Mouse (Mus musculus) gastrocnemius, adult 8-10 months (tissue): ENCODE measurements around the gene Tbk1. TPM values are rescaled to one million over a fixed set of nuclear protein-coding genes. Genes with fewer than 3 reads are reported as not detected.

Experiments
- DNase-seq, 2 experiments: peaks; one replicate each; pipeline ENCODE4 v3.0.0; 2022; ENCODE audit warnings: low spot score in 2 of 2
- total RNA-seq, 4 experiments: library from RNA; stranded (reverse); gene quantifications; 2 replicates each; pipeline ENCODE4 v1.2.4; 2022

Tbk1 gene
- total RNA-seq, 4 experiments from 2014 or later = 8.7 to 11.4 (median 10.0) TPM

DNA sequence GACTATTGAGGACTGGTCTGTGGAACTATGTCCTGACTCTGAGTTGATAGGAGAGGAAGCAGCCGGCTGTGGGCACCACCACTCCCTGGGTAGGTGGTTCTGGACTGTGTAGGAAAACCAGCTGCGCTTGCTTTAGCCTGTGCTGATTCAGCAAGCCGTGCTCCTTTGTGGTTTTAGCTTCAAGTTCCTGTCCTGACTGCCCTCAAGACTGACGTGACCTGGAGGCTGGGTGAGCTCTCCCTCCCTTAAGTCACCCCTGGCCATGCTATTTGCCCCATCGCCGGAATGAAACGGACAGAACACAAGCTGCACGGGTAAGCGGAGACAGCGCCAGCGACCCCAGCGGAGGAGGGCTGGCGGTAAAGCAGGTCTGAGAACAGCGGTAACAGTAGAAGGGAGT is 4.5 kb upstream of the Tbk1 start:
- DNase-seq = no peak

DNA sequence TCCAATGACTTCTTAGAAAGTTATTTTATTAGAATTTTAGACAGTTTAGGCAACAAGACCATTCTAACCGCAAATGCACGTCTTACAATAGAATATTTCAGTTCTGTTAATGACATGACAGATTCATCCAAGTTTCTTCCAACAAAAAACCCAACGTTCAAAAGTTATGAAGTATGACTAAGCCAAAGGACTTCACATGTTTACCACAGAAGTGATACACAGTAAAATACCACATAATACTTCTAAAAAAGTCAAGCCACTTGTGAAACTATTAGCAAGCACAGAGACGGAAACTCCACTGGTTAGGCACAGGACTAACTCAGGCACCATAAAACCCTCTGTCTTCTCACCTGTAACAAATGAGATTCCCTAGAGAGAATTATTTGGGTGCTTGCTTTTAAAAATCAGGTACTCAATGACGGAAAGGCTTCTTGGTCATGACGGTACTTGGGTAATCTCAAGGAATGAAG is 819 bp upstream of the Tbk1 start:
- DNase-seq = no peak

DNA sequence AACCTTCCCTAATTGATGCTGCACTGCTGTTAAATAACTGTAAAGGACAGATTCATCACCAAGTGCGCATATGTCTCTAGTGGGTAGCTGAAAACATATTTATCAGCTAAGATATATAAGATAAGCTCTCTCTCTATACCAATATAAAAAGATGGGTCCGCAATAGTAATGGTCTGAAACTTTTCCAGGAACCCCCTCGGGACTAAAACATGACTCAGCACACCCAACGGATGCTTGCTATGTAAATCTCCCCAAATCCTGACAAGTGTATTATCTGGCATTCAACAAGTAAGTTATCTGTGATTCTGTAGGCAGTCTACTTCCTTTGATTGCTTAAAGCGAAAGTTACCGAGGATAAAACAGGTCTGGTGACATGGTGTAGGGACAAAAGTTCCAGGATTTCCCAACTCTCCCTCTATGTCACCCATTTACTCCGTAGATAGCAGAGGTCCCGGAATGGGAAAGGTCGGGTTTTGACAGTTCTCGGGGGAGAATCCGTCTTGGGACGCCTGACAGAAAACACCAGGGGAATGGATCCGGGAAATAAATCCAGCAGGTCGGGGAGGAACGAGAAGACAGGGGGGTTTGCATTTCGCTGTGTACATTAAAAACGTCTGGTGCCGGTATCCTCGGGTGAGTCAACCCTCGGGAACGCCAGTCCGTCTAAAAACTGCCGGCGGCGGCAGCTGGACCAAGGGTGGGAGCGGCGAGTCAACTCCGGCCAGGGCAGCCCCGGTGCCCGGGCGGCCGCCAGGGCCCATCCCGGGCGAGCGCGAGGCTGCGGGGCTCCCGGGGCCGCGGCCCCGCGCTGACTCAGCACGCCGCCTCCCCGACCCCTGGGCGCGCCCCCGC is 570 bp downstream of the Tbk1 start:
- no peak for DNase-seq

DNA sequence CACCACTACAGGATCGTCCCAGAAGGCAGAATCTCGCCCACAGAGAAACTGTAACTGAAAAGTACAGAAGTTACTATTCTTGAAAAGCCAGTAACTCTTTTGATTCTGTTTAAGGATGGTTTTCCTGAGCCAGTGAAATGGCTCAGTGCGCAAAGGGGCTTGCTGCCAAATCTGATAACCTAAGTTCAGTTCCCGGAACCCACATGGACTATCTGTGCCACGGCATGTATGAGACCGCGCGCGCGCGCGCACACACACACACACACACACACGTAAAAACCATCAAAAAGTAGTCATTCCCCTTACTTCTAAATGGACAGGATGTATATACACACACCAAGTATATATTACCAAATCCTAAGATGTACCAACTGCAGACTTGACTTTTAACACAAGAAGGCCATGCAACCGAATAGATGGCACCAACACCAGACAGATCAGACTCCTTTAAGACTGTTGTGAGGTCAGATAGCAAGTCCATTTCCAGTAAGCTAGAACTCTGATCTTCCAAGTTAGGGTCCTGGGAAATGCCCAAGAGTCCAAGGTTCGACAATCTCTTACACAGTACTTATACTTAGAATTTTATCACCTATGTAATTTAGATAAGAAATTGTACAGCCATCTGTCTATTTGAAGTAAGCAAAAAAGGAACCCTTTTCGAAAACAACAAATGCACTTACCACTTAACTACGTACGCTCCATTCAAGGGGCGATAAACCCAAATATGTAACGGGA is 1.4 kb downstream of the Tbk1 start:
- no peak for DNase-seq

DNA sequence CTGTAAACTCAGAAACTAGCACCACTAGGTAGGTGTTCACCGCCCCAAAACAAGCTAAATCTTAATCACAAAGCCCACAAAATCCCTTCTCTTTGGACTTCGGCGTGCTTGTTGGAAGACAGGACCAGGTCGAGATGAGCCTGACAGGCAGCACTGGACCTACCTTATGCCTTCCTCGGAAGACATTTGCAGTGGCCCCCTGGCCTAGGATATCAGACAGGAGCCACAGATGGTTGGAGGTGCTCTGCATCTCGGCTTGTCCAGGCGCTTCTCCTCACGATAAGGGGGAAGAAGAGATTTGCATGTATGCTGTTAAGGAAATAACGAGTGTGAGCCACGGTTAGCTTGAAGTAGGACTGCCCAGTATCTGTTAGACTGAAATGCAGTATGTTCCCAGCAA is 2.6 kb downstream of the Tbk1 start:
- DNase-seq = no peak

DNA sequence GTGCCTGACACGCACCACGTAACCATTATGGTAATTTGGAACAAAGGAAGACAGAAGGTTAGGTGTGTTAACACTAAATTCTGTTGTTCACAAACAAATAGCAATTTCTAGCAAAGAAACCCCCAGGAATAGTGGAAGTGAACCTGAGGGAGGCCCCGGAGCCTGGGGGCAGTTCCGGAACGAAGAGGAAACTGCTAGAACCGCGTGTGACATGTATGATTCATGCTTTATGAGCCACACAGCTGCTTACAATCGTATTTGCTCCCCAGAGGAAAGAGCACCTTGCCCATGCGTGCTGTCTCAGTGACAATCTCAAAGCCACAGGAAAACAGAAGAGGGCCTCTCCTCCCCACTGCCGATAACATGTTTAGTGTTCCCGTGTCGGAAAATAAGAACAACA is 3.6 kb downstream of the Tbk1 start:
- DNase-seq = no peak

DNA sequence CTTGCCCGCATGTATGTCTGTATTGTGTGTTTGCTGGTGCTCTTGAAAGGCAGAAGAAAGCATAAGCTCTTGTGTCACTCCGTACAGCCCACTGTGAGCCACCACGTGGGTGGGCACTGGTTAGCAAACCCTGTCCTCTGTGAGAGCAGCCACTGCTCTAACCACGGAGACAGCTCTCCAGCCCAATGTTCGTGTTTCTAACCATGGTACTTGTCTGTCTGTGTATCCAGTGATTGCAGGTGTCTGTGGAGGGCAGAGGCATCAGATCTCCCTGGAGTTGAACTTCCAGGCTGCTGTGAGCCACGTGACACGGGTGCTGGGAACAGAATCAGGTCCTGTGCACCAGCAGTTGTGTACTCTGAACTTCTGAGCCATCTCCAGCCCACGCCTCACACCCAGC is 4.3 kb downstream of the Tbk1 start:
- no peak for DNase-seq

DNA sequence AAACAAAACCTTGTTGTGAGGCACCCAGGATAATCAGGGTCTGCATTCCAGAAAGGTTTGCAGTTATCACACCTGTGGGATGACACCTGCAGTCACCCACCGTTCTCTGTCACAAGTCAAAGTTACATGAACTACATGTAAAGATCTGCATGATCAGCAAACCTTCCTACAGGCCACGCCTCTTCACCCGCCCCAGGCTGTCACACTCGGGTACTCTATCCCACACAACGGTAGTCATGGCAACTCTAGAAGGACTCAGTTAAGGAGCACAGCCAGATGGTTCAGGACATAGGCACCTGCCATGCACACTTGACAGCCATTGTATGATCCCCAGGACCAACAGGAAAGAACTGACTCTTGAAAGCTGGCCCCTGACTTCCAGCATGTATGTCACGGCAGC is 5.2 kb downstream of the Tbk1 start:
- no peak for DNase-seq

DNA sequence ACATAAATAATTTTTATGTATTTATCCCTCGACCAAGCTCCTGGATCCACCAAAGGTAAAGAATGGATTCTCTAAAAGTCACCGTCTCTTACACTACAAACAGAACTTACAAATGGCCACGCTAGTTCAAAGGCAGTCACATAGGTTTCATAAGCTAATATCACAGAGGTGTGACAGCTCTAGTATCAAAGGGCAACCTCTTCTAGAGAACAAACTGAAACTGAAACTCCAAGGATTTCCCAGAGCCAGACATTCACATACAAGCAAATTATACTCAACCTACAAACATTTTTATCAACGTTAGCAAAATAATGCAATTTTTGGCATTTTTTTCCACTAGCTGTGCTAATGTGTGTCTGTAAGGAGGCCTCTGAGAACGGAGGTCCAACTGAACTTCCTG is 6.2 kb downstream of the Tbk1 start:
- DNase-seq = no peak

DNA sequence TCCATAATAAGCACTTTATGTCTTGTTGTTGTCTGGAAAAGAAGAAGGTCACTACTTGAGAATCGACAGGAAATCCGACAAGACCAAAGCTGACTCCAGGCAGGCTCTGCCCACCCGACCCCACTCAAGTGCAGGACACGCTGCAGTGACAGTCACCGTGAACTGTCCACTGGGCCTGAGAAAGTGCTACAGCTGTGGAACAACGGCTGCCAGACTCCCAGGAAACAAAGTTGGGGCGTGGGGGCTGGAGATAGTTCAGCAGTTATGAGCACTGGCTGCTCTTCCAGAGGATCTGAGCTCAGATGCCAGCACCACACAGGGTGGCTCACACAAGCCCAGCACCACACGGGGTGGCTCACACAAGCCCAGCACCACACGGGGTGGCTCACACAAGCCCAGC is 10.2 kb downstream of the Tbk1 start:
- DNase-seq = peak in 1 of 2 experiments; percentile 1

DNA sequence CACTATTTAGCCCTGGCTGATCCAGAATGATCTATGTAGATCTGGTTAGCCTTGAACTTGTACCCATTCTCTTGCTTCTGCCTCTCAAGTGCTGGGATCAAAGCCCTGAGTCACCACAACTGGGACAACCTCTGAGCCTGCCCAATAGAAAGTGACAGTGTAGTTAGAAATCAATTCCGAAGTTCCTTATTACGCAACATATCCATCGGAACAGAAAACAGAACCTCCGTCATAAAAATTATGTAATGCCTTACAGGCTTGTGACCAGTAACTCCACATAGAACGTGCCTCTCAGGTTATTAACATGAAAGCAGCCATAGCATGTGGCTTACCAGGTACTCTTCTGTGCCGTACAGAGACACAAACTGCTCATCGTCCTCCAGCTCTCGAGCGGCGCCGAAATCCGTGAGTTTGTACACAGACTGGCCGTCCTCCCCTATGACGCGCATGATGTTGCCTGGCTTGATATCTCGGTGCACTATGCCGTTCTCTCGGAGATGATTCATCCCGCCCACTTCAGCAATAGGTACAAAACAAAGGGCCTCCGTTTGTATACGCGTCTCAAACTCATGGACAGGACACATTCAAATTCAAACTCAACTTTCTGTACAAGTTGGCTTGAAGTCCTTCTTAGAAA is 15.0 kb downstream of the Tbk1 start:
- no peak for DNase-seq

DNA sequence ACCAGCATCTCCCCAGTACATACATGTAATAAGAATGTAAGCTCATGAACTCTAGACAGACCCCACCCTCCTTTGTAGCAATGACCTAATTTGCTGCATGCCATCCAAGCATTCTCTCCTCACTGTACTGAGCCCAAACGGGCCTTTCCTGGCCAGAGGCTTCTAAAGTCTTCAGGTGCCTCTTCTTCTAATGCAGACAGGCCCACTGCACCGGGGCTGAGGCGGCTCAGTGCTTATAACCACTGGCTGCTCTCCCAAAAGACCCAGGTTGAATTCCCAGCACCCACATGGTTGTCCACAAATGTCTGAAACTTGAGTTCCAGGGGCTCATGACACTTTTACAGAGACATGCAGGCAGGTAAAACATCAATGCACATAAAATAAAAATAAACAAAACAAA is 15.6 kb downstream of the Tbk1 start:
- no peak for DNase-seq

DNA sequence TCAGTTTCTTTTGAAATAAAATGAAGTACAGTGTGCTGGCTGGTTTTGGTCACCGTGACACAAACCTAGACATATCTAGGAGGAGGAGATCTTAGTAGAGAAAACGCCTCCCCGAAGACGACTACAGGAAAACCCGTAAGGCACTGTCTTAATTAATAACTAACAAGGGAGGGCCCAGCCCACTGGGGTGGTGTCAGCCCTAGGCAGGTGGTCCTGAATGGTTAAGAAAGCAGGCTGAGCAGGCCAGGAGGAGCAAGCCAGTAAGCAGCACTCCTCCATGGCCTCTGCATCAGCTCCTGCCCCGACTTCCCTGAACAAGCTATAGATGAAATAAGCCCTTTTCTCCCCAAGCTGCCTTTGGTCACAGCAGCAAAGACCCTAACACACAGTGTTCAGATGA is 16.8 kb downstream of the Tbk1 start:
- DNase-seq = no peak

DNA sequence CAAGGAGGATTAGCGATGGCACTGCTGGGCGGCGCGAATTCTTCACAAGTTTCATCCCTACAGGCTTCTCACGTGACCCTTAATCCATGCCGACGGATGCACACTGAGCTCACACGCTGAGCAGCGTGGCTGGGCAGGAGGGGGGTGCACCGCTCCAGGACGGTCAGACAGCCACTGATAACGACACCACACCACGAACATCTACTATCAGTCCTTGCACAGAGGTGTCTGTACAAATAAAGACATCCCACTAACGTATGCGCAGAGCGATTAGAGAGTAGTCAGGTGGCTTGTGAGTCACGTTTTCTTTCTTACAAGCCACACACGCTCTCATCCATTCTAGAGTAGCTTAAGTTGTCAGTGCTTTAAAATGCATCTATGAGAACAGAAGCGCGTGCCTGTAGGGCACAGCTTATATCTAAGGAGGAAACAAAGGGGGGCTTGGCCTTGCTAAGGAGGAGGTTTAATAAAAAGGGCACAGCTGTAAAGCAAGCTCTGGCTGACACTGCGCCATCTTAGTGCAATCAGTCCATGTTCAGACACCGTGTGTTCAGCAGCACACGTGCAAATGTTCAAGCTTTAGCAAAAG is 17.5 kb downstream of the Tbk1 start:
- DNase-seq = no peak

DNA sequence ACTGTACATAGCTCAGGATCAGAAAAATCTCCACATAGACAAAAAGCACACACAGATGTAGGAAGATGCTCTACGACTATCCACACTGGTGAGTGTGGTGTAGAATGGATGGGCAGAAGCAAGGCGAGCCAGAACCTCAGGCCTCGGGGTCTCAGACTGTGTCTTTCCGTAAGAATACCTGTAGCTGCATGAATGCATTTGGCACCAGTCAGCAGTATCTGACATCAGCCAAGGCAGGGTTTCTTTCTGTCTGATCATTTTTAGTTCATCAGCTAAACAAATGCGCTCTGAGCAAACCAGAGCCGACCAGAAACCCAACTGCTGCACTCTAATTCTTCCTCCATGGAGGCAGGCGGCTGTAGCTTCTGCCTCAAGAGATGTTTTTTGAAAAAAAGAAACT is 18.1 kb downstream of the Tbk1 start:
- no peak for DNase-seq

DNA sequence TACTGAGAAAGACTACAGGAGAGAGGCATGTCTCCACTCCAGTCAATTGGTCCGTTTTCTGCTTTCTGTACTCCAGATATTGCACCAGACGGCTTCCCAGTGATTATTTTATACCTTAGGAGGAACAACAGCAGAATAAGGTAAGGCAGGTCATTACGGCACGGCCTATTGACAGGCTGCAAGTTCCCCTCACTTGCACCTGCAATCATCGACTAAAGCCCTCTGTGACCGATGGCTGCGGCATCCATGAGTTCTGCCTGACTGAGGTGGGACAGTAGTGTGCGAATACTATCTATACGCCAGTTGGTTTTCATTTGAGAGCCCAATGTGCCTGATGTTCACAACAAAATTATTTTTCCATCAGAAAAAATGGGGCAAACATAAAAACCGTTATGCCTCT is 18.6 kb downstream of the Tbk1 start:
- no peak for DNase-seq

DNA sequence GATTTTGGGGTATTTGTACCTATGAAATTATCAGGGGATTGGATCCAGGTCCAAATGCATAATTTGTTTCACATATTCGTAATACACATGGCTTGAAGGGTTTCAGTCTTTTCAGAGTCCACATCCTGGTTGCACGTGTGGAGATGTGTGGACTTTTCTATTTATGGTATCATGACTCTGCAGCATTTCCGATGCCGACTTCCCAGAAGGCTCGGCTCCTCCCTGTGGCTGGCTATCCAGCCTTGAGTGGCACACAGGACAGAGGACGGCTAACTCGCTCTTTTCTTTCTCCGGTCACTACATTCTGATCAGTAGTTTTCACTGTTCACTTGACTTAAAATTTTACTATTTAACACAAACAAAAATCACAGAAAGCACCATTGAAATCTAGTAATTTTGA is 22.1 kb downstream of the Tbk1 start:
- no peak for DNase-seq

DNA sequence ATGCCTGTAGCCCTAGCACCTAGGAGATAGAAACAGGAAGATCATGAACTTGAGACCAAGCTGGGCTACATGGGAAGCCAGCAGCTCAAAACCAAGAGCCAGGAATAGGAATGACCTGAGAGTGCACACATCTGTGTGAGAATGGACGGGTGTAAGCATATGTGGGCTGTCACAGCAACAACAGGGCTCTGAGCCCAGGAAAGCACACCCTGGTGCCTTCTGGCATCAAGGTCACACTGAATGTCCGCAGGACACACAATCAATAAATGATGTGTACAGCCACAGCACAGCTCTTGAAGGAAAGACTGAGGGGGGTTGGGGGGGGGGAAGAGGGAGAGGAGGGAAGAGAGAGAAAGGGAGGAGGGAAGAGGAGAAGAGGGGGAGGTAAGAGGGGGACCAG is 28.4 kb downstream of the Tbk1 start:
- no peak for DNase-seq

DNA sequence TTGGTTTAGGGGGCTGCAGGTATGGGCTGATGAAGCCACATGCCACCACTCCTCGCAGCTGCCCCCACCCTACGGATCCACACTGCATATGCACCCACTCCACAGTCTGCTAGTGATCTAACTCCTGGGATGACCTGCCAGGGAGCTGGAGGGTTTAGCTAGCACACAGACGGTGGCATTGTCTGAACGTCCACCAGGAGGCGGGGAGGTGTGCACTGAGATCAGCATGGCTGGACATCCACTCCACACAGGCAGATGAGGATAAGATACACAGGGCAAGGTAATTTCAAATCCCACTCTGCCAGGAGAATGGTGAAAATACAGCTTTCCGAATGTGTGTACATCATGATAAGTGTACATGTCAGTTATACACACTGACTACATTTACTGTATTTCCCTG is 30.3 kb downstream of the Tbk1 start:
- no peak for DNase-seq

DNA sequence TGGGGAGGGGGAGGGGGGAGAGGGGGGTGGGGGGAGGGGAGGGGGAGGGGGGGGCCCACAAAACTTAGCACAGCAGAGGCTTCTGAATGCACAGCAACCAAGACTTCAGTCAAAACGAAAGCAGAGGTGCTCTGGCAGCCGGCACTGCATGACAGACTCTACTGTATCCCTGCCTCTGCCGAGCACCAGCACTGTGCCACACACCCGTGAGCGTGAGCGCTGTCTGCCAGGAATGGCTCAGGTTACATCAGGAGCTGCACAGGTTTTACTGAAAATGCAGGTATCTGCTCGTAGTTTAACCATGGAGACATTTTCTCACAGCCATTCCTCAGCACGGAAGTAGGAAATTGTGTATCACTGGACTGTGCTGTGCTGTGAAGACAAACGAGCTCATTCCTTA is 36.3 kb downstream of the Tbk1 start:
- no peak for DNase-seq

DNA sequence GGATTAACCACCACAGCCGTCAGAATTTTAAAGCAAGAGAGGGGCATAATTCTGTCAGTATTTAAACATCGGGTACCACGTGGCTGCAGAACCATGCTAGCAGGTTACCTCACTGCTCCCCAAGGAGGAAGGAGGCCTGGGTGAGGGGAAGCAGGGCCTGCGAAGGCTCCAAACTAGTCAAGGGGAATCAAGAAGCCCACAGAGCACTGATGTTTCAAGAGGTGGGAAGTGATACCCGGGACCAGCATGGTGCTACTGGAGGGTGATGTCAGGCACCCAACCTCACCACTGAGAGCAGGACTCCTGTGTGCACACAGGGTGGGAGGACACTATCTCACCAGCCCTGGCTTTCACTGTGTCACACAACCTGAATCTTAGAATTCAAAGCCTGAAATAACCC is 36.9 kb downstream of the Tbk1 start:
- no peak for DNase-seq

DNA sequence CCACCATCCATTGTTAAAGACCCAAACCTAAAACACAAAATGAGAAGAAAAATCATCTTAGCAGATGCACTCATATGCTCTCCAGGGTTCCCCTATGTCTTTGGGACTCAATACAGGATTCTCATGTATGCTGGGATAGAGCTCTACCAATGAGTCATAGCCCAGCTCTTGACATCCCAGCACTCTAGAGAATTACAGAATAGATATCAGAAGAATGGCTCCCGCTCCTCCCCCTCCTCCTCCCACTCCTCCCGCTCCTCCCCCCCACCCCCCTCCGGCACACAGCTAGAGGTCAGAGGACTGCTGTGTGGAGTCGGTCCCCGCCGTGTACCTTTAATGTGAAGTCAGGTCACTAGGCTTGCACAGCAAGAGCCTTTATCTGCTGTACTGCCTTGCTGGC is 39.4 kb downstream of the Tbk1 start:
- DNase-seq = no peak
